Mouse (Mus musculus) forebrain, postnatal 0 days (tissue): ENCODE measurements at regions not wholly inside any gene's neighbourhood (a gene's known extent, or its start where the extent isn't known, plus 50 kb on each side); places are given as distances from the start of the nearest gene placed in this dataset.

Experiments
- ATAC-seq: fragments of 200-750 bp; cut with Nextera tagmentation; 2 replicates; pipeline ENCODE4 v1.8.0; 2017; ENCODE audit warnings: mild to moderate bottlenecking, moderate library complexity
- DNase-seq: peaks from one replicate; pipeline ENCODE4 v3.0.0-alpha.2; 2015
- H3K27ac ChIP-seq: fragments of 300-500 bp; sonication (generic); 2 replicates; pipeline ENCODE4 v1.5.1; 2014; ENCODE audit warnings: low read depth, mild to moderate bottlenecking, antibody characterized with exemption, low read length, moderate library complexity, mixed read lengths
- H3K27me3 ChIP-seq: fragments of 300-500 bp; sonication (generic); 2 replicates; pipeline ENCODE4 v1.6.1; 2014; ENCODE audit warnings: mild to moderate bottlenecking, low read length, mixed read lengths; ENCODE audit not compliant: insufficient read depth
- H3K36me3 ChIP-seq: fragments of 300-500 bp; sonication (generic); 2 replicates; pipeline ENCODE4 v1.6.1; 2014; ENCODE audit warnings: mild to moderate bottlenecking, moderate library complexity; ENCODE audit not compliant: insufficient read depth
- H3K4me1 ChIP-seq: fragments of 300-500 bp; sonication (generic); 2 replicates; pipeline ENCODE4 v1.6.1; 2014; ENCODE audit warnings: antibody characterized with exemption; ENCODE audit not compliant: insufficient read depth
- H3K4me2 ChIP-seq: fragments of 300-500 bp; sonication (generic); 2 replicates; pipeline ENCODE4 v1.6.1; 2014; ENCODE audit warnings: low read depth, mild to moderate bottlenecking, moderate library complexity
- H3K4me3 ChIP-seq: fragments of 300-500 bp; sonication (generic); 2 replicates; pipeline ENCODE4 v1.5.1; 2014; ENCODE audit warnings: low read depth, low read length, mixed read lengths
- H3K9ac ChIP-seq: fragments of 300-500 bp; sonication (generic); 2 replicates; pipeline ENCODE4 v1.6.1; 2014; ENCODE audit warnings: mild to moderate bottlenecking
- H3K9me3 ChIP-seq: fragments of 300-500 bp; sonication (generic); 2 replicates; pipeline ENCODE4 v1.6.1; 2016; ENCODE audit warnings: low read length
- CTCF ChIP-seq: sonication (generic); IDR thresholded peaks from 2 replicates; pipeline ENCODE4 v1.5.1; 2016; ENCODE audit warnings: antibody characterized with exemption, control low read depth, low read depth
- WGBS: fragments of 180-500 bp; shearing (Covaris S2); extraction: QIAGEN DNeasy Blood & Tissue Kit; methylation state at CpG from one replicate; pipeline ENCODE4 v1.1.7; 2014; 5-methylcytosine and 5-hydroxymethylcytosine counted together

DNA sequence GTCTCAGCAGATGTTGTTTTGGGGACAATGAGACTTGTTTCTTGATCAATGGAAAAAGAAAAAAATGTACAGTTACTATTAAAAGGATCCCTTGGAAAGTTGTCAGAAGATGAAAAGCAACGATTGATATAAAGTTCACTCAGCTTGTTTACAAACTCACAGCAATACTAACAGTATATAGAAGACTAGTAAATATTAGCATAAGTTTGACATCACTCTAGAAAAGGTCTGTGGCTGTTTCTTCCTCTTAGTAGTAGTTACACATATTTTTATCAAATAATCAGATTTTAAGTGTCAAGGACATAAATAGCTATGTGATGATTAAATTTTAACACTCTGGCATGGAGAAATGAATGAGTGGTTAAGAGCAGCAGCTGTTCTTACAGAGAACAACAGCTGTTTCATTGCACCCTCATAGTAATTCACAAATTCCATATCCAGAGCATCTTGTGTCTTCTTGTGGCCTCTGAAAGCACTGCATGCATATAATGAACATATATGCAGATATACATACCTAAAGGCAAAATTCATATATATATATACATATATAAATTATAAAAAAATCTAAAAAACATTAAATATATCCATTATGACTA is 179.1 kb upstream of the Pcdh10 start:
- ATAC-seq (no peak), DNase-seq (no peak)
- H3K27me3 ChIP-seq = no peaks in the 10 kb centered on the region
- WGBS = 67% methylated on average over 1 of the region's 1 CpGs
- TF ChIP-seq CTCF = no peak
- H3K9ac ChIP-seq = no peak overlapping the region
- H3K4me2 ChIP-seq = no peak overlapping the region
- H3K36me3 ChIP-seq = no peaks in the 10 kb centered on the region
- no peak overlapping the region for H3K4me3 ChIP-seq
- H3K4me1 ChIP-seq = no peaks in the 10 kb centered on the region
- no peak overlapping the region for H3K27ac ChIP-seq
- H3K9me3 ChIP-seq = no peaks in the 10 kb centered on the region

DNA sequence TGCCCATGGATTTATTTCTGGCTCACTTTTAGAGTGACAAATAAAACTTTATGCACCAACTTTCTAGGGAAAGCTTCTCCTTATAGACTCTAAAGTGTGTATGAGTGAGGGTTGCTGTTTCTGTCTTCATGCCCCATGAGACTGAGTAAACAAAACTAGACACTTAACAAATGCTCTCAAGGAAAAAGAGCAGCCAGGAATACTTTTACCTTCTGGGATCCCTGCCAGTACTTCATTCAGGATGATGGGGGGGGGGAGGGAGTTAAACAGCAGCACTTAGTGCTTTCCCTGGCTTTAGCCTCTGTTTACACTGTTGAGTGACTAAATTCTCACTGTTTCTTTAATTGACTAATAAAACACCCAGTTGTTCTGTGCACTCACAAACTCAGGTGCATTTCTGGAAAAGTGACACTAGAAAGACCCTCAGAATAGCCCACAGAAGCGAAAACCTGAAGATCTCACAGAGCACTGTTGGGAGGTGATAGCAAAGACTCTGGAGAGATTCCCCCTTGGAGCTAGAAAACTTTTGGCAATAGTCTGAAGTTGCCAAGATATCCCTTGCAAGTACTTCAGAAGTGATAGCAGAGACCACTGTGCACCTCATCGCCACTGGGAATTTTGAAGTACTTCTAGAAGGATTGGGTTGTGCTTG is 173.7 kb upstream of the Pcdh10 start:
- Histone ChIP-seq H3K27me3 (no peaks in the 10 kb centered on the region), H3K4me1 (no peaks in the 10 kb centered on the region), H3K27ac (no peak overlapping the region), H3K4me3 (no peak overlapping the region), H3K9ac (no peak overlapping the region), H3K9me3 (no peaks in the 10 kb centered on the region), H3K36me3 (no peaks in the 10 kb centered on the region), H3K4me2 (no peak overlapping the region)
- WGBS = 79% methylated on average over 2 of the region's 2 CpGs
- ATAC-seq (no peak), DNase-seq (no peak)
- TF ChIP-seq CTCF = no peak

- WGBS = 29% methylated on average over 5 of the region's 5 CpGs
- no peak for ATAC-seq
These were observed 146.4 kb upstream of the Pcdh10 start for GRCm38 (mm10) chr3:45231641-45232433.

DNA sequence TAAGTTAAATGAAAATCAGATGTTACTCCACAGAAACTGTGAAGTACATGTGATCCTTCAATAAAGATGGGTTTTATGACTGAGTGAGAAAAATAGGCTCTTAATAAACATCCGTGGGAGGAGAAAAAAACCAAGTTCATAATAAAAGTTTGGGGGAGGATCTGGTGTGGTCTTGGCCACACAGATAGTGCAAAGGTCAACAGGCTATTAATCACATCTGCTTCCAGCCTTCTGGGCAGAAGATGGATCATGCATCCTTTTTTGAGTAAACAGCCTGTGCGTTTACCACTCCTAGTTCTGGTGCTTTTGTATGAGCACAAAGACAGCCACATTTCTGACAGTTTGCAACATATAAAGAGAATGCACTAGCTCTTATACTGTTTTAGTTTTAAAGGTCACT is 139.7 kb upstream of the Pcdh10 start:
- Histone ChIP-seq H3K9me3 (no peaks in the 10 kb centered on the region), H3K4me3 (no peak overlapping the region), H3K36me3 (no peaks in the 10 kb centered on the region), H3K4me1 (no peaks in the 10 kb centered on the region), H3K27me3 (no peaks in the 10 kb centered on the region), H3K27ac (no peak overlapping the region), H3K9ac (no peak overlapping the region), H3K4me2 (no peak overlapping the region)
- DNase-seq (no peak), ATAC-seq (no peak)
- 90% methylated on average over 2 of the region's 2 CpGs for WGBS
- no peak for TF ChIP-seq CTCF

More at GRCm38 (mm10) chr3:45231641-45232433, 146.4 kb upstream of the Pcdh10 start:
- H3K9me3 ChIP-seq = no peaks in the 10 kb centered on the region
- H3K4me2 ChIP-seq = no peak overlapping the region
- no peak overlapping the region for H3K4me3 ChIP-seq
- no peak overlapping the region for H3K27ac ChIP-seq
- TF ChIP-seq CTCF = no peak
- DNase-seq = no peak
- H3K27me3 ChIP-seq = no peaks in the 10 kb centered on the region
- no peak overlapping the region for H3K9ac ChIP-seq
- no peaks in the 10 kb centered on the region for H3K36me3 ChIP-seq
- no peaks in the 10 kb centered on the region for H3K4me1 ChIP-seq

DNA sequence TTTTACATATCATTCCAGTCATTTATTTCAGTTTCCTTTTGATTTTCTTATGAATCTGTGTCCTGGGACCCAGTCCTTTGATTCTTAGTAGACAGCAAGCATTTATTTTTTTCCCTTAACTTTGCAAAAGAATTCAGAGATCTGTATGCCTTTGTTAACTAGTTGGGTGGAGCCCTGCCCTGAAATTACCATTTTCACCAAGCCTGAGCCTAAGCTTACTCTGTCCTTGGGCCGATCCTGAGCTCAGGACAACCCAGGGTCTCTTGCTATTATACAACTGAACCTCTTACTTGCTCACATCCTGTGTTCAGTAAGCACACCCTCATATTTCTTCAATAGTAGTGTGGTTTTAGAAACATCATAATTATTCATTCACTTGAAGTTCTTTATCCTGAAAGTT is 132.7 kb upstream of the Pcdh10 start:
- Histone ChIP-seq H3K36me3 (no peaks in the 10 kb centered on the region), H3K4me1 (no peaks in the 10 kb centered on the region), H3K9ac (no peak overlapping the region), H3K4me3 (no peak overlapping the region), H3K27ac (no peak overlapping the region), H3K9me3 (no peaks in the 10 kb centered on the region), H3K4me2 (no peak overlapping the region), H3K27me3 (no peaks in the 10 kb centered on the region)
- DNase-seq (no peak), ATAC-seq (no peak)
- TF ChIP-seq CTCF = no peak
- WGBS = 97% methylated on average over 1 of the region's 1 CpGs

- no peaks in the 10 kb centered on the region for H3K4me1 ChIP-seq
- DNase-seq (no peak), ATAC-seq (no peak)
- H3K27ac ChIP-seq = no peak overlapping the region
- WGBS = 94% methylated on average over 1 of the region's 1 CpGs
- no peaks in the 10 kb centered on the region for H3K9me3 ChIP-seq
- no peak overlapping the region for H3K4me3 ChIP-seq
- TF ChIP-seq CTCF = no peak
- H3K36me3 ChIP-seq = no peaks in the 10 kb centered on the region
- no peak overlapping the region for H3K4me2 ChIP-seq
- H3K9ac ChIP-seq = no peak overlapping the region
- no peaks in the 10 kb centered on the region for H3K27me3 ChIP-seq
These were observed 131.6 kb upstream of the Pcdh10 start for GRCm38 (mm10) chr3:45246601-45247000.

GRCm38 (mm10) chr3:45276783-45277182 is 101.4 kb upstream of the Pcdh10 start:
- Histone ChIP-seq H3K4me1 (no peaks in the 10 kb centered on the region), H3K27me3 (no peaks in the 10 kb centered on the region), H3K4me3 (no peak overlapping the region), H3K9me3 (no peaks in the 10 kb centered on the region), H3K9ac (no peak overlapping the region), H3K36me3 (no peaks in the 10 kb centered on the region), H3K27ac (no peak overlapping the region), H3K4me2 (no peak overlapping the region)
- no peak for DNase-seq
- ATAC-seq = no peak
- no peak for TF ChIP-seq CTCF
- 90% methylated on average over 6 of the region's 6 CpGs for WGBS
